Mouse (Mus musculus): ENCODE measurements at regions not wholly inside any gene's neighbourhood (a gene's known extent, or its start where the extent isn't known, plus 50 kb on each side); places are given as distances from the start of the nearest gene placed in this dataset.

- DNase-seq (ENCODE audit: low spot score in 2 of 2) = no peak
These were observed 77.7 kb downstream of the Fam76b start for GRCm38 (mm10) chr9:13905086-13905669.

- no peak for DNase-seq (ENCODE audit: low spot score in 2 of 2)
These were observed 79.2 kb downstream of the Fam76b start for GRCm38 (mm10) chr9:13906736-13907135.

- no peak for DNase-seq (ENCODE audit: low spot score in 2 of 2)
These were observed 82.1 kb downstream of the Fam76b start for GRCm38 (mm10) chr9:13909604-13910003.

- DNase-seq (ENCODE audit: low spot score in 2 of 2) = no peak
These were observed 82.6 kb downstream of the Fam76b start for GRCm38 (mm10) chr9:13910091-13910490.

GRCm38 (mm10) chr9:13913459-13913858 lies 85.9 kb downstream of the Fam76b start:
- DNase-seq (ENCODE audit: low spot score in 2 of 2) = no peak

GRCm38 (mm10) chr9:13914131-13914530 lies 86.6 kb downstream of the Fam76b start:
- DNase-seq (ENCODE audit: low spot score in 2 of 2) = no peak

GRCm38 (mm10) chr9:13914847-13915246 lies 87.3 kb downstream of the Fam76b start:
- DNase-seq (ENCODE audit: low spot score in 2 of 2) = no peak

GRCm38 (mm10) chr9:13916837-13917236 lies 89.3 kb downstream of the Fam76b start:
- DNase-seq (ENCODE audit: low spot score in 2 of 2) = no peak

- DNase-seq (ENCODE audit: low spot score in 2 of 2) = no peak
These were observed 91.2 kb downstream of the Fam76b start for GRCm38 (mm10) chr9:13918606-13919202.

GRCm38 (mm10) chr9:13919739-13920410 lies 92.4 kb downstream of the Fam76b start:
- no peak for DNase-seq (ENCODE audit: low spot score in 2 of 2)

- DNase-seq (ENCODE audit: low spot score in 2 of 2) = no peak
These were observed 93.1 kb downstream of the Fam76b start for GRCm38 (mm10) chr9:13920623-13921022.

- no peak for DNase-seq (ENCODE audit: low spot score in 2 of 2)
These were observed 104.5 kb downstream of the Fam76b start for GRCm38 (mm10) chr9:13932001-13932508.

- no peak for DNase-seq (ENCODE audit: low spot score in 2 of 2)
These were observed 105.9 kb downstream of the Fam76b start for GRCm38 (mm10) chr9:13933404-13933803.

GRCm38 (mm10) chr9:13937301-13937700 lies 109.8 kb downstream of the Fam76b start:
- no peak for DNase-seq (ENCODE audit: low spot score in 2 of 2)

GRCm38 (mm10) chr9:13946519-13946918 lies 119.0 kb downstream of the Fam76b start:
- DNase-seq (ENCODE audit: low spot score in 2 of 2) = no peak

GRCm38 (mm10) chr9:13952157-13952556 lies 124.6 kb downstream of the Fam76b start:
- no peak for DNase-seq (ENCODE audit: low spot score in 2 of 2)

GRCm38 (mm10) chr9:13963140-13963763 lies 135.7 kb downstream of the Fam76b start:
- DNase-seq (ENCODE audit: low spot score in 2 of 2) = no peak

- DNase-seq (ENCODE audit: low spot score in 2 of 2) = no peak
These were observed 136.3 kb downstream of the Fam76b start for GRCm38 (mm10) chr9:13963796-13964195.

GRCm38 (mm10) chr9:13964256-13964655 lies 136.7 kb downstream of the Fam76b start:
- no peak for DNase-seq (ENCODE audit: low spot score in 2 of 2)

- DNase-seq (ENCODE audit: low spot score in 2 of 2) = no peak
These were observed 138.7 kb downstream of the Fam76b start for GRCm38 (mm10) chr9:13966212-13966611.

- peak in 1 of 2 experiments; percentile 11 for DNase-seq (ENCODE audit: low spot score in 2 of 2)
These were observed 141.7 kb downstream of the Fam76b start for GRCm38 (mm10) chr9:13969262-13969661.

- no peak for DNase-seq (ENCODE audit: low spot score in 2 of 2)
These were observed 146.1 kb downstream of the Fam76b start for GRCm38 (mm10) chr9:13973600-13973999.
